Mouse (Mus musculus) heart, adult 10 weeks (tissue): ENCODE results near the gene Dach1. TPM values are rescaled to one million over a fixed set of nuclear protein-coding genes. Genes with fewer than 3 reads are reported as not detected.

Experiments
- polyA plus RNA-seq: library from polyadenylated mRNA; stranded (reverse); fragments of 350-450 nt; fragmentation: Illumina TruSeq; extraction: RNeasy Lipid Tissue Mini Kit (QIAGEN cat#74804); gene quantifications from one replicate; pipeline ENCODE4 v1.2.3, GENCODE M21; 2014; ENCODE audit warnings: low read depth, low replicate concordance

Dach1 gene
- 6.2 TPM for polyA plus RNA-seq

GRCm38 (mm10) chr14:98169421-98170076, at the start of gene Dach1:
TSS of gene Dach1 (minus strand) at chr14:98169765.

